Mouse (Mus musculus): ENCODE data around the gene Cdipt.
A peak's percentile ranks its signal among the peaks of the same experiment; 100 is the strongest.

Cdipt gene

DNA sequence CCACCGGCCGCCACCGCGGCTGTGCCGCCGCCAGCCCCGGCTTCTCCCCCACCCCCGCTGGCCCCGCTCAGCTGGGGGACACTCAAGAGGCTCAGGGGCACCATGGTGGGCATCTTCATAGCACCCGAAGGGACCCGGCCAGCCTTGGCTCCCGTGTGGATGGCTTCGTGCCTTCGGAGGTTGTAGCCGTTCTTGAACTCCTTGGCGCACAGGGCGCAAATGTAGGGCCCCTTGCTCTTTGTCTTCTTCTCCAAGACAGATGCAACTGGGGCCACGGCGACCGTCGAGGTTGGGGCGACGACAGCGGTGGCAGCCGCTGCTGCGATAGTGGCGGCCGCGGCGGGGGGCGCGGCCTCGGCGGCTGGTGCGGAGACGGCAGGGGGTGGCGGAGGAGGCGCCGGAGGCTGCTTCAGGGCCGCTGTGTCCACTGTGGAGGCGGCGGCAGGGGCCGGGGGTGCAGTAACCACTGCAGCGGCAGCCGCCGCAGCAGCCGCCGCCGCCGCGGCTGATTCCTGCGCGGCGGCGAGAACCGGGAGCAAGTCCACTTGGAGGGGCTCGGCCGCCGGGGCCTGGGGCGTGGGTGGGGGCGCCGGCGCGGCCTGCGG, 49.9 kb downstream of the Cdipt start:
- ATAC-seq (ENCODE audit: low TSS enrichment): no peak

- no peak for ATAC-seq (ENCODE audit: low TSS enrichment)
Observed at GRCm38 (mm10) chr7:127026161-127026600, 50.5 kb downstream of the Cdipt start.

DNA sequence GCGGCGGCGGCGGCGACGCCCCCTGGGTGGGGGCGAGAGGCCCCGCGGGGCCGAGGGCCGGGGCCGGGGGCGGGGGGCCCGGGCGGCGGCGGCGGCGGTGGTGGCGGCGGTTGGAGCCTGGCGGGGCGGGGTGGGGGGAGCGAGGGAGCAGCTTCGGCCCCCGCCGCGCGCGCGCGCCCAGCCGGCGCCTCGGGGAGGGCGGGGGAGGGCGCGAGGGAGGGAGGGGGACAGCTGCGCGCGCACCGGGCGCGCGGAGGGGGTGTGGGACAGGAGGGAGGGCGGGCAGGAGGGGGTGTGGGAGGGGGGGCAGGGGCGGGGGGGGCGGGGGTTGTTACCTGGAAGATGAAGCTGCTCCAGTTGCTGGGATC, 50.9 kb downstream of the Cdipt start:
- ATAC-seq (ENCODE audit: low TSS enrichment): no peak

GRCm38 (mm10) chr7:127026984-127027726, 51.4 kb downstream of the Cdipt start, which contains the start of gene Maz:
Gene Maz, minus strand, starts transcription at chr7:127027037.
- ATAC-seq (ENCODE audit: low TSS enrichment): peak; percentile 64

DNA sequence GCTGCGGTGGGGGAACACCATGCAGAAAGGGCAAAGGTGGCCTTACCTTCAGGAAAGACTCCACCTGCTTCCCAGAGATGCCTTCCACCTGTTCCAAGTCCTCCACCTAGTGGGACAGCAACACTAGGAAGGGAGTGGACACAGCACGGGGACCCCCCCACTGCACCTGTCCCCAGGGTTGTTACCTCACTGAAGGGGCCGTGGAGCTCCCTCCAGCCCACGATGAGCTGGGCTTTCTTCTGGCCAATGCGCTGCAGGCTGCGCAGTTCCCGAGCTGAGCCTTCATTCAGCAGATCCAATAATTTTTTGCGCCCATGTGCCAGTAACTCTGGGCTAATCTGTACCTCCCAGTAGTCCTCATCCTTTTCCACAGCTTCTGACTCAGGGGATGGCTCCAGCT, 52.2 kb downstream of the Cdipt start:
- no peak for ATAC-seq (ENCODE audit: low TSS enrichment)
